Mouse (Mus musculus) gastrocnemius, postnatal 36 days (tissue): ENCODE data around the gene Tmem40. TPM values are rescaled to one million over a fixed set of nuclear protein-coding genes. Genes with fewer than 3 reads are reported as not detected.

ENCODE experiments used
- DNase-seq, 2 experiments: peaks; one replicate each; pipeline ENCODE4 v3.0.0; 2022
- intact Hi-C: fragments of 180-260 bp; cut with DNase I; formaldehyde crosslinking; loops from one replicate; pipeline ENCODE4 v1.15.1; 2025
- total RNA-seq, 2 experiments: library from RNA; stranded (reverse); gene quantifications; 2 replicates each; pipeline ENCODE4 v1.2.3; 2021

Gene Tmem40
- total RNA-seq, 2 experiments from 2014 or later: 0.72 TPM; not detected in 1

GRCm38 (mm10) chr6:115717101-115717652 lies 45.0 kb downstream of the Tmem40 start:
- intact Hi-C loops: loop anchor here (5.0 kb wide), 1 partner anchor 95 kb away; no protein-coding TSS in a partner anchor
- peak; percentile 46 to 70 for DNase-seq

GRCm38 (mm10) chr6:115711261-115711660 lies 50.9 kb downstream of the Tmem40 start:
- intact Hi-C loops: no loop called here

GRCm38 (mm10) chr6:115702901-115703300 lies 59.3 kb downstream of the Tmem40 start:
- no peak for DNase-seq
- intact Hi-C loops: no loop called here

More at GRCm38 (mm10) chr6:115711261-115711660, 50.9 kb downstream of the Tmem40 start:
- DNase-seq: no peak

GRCm38 (mm10) chr6:115701302-115701701 lies 60.9 kb downstream of the Tmem40 start:
- intact Hi-C loops: no loop called here
- DNase-seq: no peak

GRCm38 (mm10) chr6:115700778-115701177 lies 61.4 kb downstream of the Tmem40 start:
- DNase-seq: no peak
- intact Hi-C loops: no loop called here

GRCm38 (mm10) chr6:115698699-115699098 lies 63.5 kb downstream of the Tmem40 start:
- no peak for DNase-seq
- intact Hi-C loops: no loop called here

- intact Hi-C loops: no loop called here
- DNase-seq: no peak
These were observed 64.3 kb downstream of the Tmem40 start for GRCm38 (mm10) chr6:115697739-115698558.

GRCm38 (mm10) chr6:115696707-115697215 lies 65.4 kb downstream of the Tmem40 start:
- intact Hi-C loops: no loop called here
- DNase-seq: no peak

GRCm38 (mm10) chr6:115695124-115695523 lies 67.1 kb downstream of the Tmem40 start:
- no peak for DNase-seq
- intact Hi-C loops: no loop called here

- intact Hi-C loops: no loop called here
- DNase-seq: peak; percentile 31 to 51
These were observed 67.8 kb downstream of the Tmem40 start for GRCm38 (mm10) chr6:115694441-115694842.

GRCm38 (mm10) chr6:115692963-115693730 lies 69.1 kb downstream of the Tmem40 start:
- DNase-seq: no peak
- intact Hi-C loops: loop anchor here (2.0 kb wide), 1 partner anchor 14 kb away; no protein-coding TSS in a partner anchor

- no peak for DNase-seq
- intact Hi-C loops: loop anchor here (2.0 kb wide), 1 partner anchor 14 kb away; no protein-coding TSS in a partner anchor
These were observed 69.9 kb downstream of the Tmem40 start for GRCm38 (mm10) chr6:115692163-115692950.

- intact Hi-C loops: no loop called here
- no peak for DNase-seq
These were observed 72.1 kb downstream of the Tmem40 start for GRCm38 (mm10) chr6:115690105-115690504.

GRCm38 (mm10) chr6:115688589-115688988 lies 73.6 kb downstream of the Tmem40 start:
- intact Hi-C loops: no loop called here
- no peak for DNase-seq

GRCm38 (mm10) chr6:115687753-115688152 lies 74.5 kb downstream of the Tmem40 start:
- DNase-seq: no peak
- intact Hi-C loops: no loop called here

- intact Hi-C loops: no loop called here
- no peak for DNase-seq
These were observed 77.2 kb downstream of the Tmem40 start for GRCm38 (mm10) chr6:115684851-115685646.

- DNase-seq: no peak
- intact Hi-C loops: no loop called here
These were observed 77.9 kb downstream of the Tmem40 start for GRCm38 (mm10) chr6:115684271-115684670.

GRCm38 (mm10) chr6:115681066-115681465 lies 81.1 kb downstream of the Tmem40 start:
- intact Hi-C loops: no loop called here
- no peak for DNase-seq
